Mouse (Mus musculus) neural tube, embryonic 15.5 days (tissue): ENCODE data around the gene Orai3. TPM values are rescaled to one million over a fixed set of nuclear protein-coding genes. Genes with fewer than 3 reads are reported as not detected.

Experiments
- ATAC-seq: fragments of 200-750 bp; cut with Nextera tagmentation; 2 replicates; pipeline ENCODE4 v1.8.0; 2017; ENCODE audit warnings: mild to moderate bottlenecking, moderate TSS enrichment, moderate library complexity; ENCODE audit not compliant: low FRiP score
- H3K27ac ChIP-seq: fragments of 300-500 bp; sonication (generic); replicated peaks from 2 replicates; pipeline ENCODE4 v1.5.1; 2015; ENCODE audit warnings: mild to moderate bottlenecking, inconsistent platforms
- H3K27me3 ChIP-seq: fragments of 300-500 bp; sonication (generic); replicated peaks from 2 replicates; pipeline ENCODE4 v1.6.1; 2015; ENCODE audit warnings: inconsistent platforms
- H3K36me3 ChIP-seq: fragments of 300-500 bp; sonication (generic); 2 replicates; pipeline ENCODE4 v1.6.1; 2015; ENCODE audit warnings: inconsistent platforms
- H3K4me1 ChIP-seq: fragments of 300-500 bp; sonication (generic); 2 replicates; pipeline ENCODE4 v1.6.1; 2015; ENCODE audit warnings: inconsistent platforms
- H3K4me2 ChIP-seq: fragments of 300-500 bp; sonication (generic); 2 replicates; pipeline ENCODE4 v1.6.1; 2015; ENCODE audit warnings: inconsistent platforms, mild to moderate bottlenecking, moderate library complexity
- H3K4me3 ChIP-seq: fragments of 300-500 bp; sonication (generic); replicated peaks from 2 replicates; pipeline ENCODE4 v1.5.1; 2015; ENCODE audit warnings: mild to moderate bottlenecking, inconsistent platforms
- H3K9ac ChIP-seq: fragments of 300-500 bp; sonication (generic); replicated peaks from 2 replicates; pipeline ENCODE4 v1.6.1; 2015; ENCODE audit warnings: mild to moderate bottlenecking, inconsistent platforms
- H3K9me3 ChIP-seq: fragments of 300-500 bp; sonication (generic); replicated peaks from 2 replicates; pipeline ENCODE4 v1.6.1; 2016; ENCODE audit warnings: inconsistent platforms
- WGBS: fragments of 180-500 bp; shearing (Covaris S2); methylation state at CpG from one replicate; pipeline ENCODE4 v1.1.7; 2015; ENCODE audit warnings: mixed read lengths; 5-methylcytosine and 5-hydroxymethylcytosine counted together
- polyA plus RNA-seq: library from polyadenylated mRNA; unstranded; fragments of >200 nt; fragmentation: Nextera tagmentation; extraction: Ambion mirVana; gene quantifications from 2 replicates; pipeline ENCODE4 v1.2.1, GENCODE M21; 2015

Gene Orai3
- polyA plus RNA-seq, 1 experiment from 2014 or later = 8.6 TPM

DNA sequence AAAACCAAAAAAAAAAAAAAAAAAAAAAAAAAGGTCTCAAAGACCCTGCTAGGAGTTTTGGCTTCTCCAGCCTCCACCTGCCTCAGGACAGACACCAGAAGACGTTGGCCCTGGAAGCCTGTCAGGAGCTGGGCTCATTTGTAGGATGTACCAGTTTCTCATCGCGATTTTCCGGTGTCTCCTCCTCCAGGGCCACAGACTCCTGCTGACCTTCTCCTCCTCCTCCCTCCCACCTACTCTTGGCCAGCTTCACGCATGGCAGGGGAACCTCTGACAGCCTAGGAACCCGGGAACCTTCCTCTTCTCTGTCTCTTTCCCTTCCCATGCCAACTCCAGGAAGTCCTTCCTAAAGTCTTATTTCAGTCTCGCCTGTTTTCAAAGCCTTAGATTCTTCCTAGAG is 47.4 kb downstream of the Orai3 start:
- Histone ChIP-seq H3K4me1 (peaks cover 19% of the 10 kb centered on the region), H3K4me2 (no peak overlapping the region), H3K9ac (no peak overlapping the region), H3K27ac (no peak overlapping the region), H3K9me3 (no peaks in the 10 kb centered on the region), H3K4me3 (no peak overlapping the region), H3K36me3 (peaks cover 45% of the 10 kb centered on the region), H3K27me3 (no peaks in the 10 kb centered on the region)
- no peak for ATAC-seq
- WGBS = 76% methylated on average over 7 of the region's 7 CpGs

DNA sequence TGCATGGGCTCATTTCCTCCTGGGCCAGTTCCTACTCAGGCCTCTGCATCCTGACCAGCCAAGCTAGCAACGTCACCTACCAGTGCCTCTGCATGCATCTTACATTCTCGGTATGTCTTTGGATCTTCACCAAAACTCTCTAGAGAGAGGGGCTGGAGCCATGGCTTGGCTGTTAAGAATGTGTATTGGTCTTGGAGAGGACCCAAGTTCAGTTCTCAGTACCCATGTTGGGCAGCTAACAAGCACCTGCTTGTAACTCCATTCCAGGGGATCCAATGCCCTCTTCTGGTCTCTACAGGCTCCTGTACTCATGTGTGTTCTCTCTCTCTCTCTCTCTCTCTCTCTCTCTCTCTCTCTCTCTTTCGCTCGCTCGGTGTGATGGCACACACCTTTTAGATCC is 48.2 kb downstream of the Orai3 start:
- Histone ChIP-seq H3K27ac (no peak overlapping the region), H3K27me3 (no peaks in the 10 kb centered on the region), H3K4me1 (peaks cover 27% of the 10 kb centered on the region), H3K4me2 (no peak overlapping the region), H3K4me3 (no peak overlapping the region), H3K36me3 (peaks cover 39% of the 10 kb centered on the region), H3K9ac (no peak overlapping the region), H3K9me3 (no peaks in the 10 kb centered on the region)
- 93% methylated on average over 5 of the region's 5 CpGs for WGBS
- ATAC-seq = no peak

DNA sequence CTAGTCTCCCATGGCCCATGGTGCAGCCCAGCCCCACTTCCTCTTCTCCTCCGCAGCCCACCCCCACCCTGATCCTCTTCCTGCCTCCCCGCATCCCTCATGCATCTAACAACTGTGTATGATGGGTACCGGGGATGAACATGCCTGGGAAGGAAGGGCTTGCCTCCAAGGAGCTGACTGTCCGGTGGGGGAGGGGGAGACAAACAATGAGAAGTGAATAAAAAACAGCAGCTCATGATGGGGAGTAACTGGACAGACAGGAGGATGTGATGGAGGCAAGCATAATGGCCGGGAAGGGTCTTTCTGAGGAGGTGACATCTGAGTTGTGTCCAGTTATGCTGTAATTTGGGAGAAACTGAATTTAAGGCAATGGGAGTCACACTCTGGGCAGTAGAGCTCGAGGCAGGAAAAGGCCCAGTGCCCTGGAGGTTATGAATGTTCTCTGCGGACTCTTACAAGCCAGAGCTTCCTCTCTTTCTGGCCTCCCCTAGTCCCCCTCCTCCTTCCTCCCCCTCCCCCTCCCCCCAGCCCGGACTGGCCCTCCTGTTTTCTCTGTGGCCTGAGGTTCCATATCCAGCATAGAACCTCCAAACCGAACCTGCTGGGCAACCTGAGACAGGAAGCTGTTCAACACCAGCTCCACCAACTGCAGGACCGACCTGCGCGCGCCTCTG is 51.4 kb downstream of the Orai3 start:
- 76% methylated on average over 13 of the region's 13 CpGs for WGBS
- Histone ChIP-seq H3K4me1 (peaks cover 44% of the 10 kb centered on the region), H3K9ac (no peak overlapping the region), H3K4me3 (no peak overlapping the region), H3K9me3 (no peaks in the 10 kb centered on the region), H3K4me2 (no peak overlapping the region), H3K27me3 (no peaks in the 10 kb centered on the region), H3K27ac (no peak overlapping the region), H3K36me3 (peaks cover 11% of the 10 kb centered on the region)
- no peak for ATAC-seq

DNA sequence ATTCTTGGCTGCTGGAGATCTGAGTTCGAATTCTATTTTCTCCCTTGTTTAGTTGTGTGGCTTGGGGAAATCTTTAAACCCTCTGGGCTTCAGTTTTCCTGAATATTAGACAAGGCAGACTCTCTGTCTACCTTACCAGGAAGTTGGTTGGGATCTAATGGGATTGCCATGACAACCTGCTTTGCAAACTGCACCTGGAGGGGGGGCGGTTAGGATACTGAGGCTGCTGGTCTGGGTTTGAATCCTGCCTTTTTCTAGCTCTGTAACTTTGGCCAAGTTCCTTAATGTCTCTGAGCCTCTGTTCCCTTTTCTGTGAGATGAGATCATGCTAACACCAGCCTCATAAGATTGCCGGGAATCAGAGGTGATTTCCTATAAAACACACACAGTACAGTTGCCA is 52.9 kb downstream of the Orai3 start:
- 91% methylated on average over 3 of the region's 3 CpGs for WGBS
- no peak for ATAC-seq
- no peak overlapping the region for H3K9ac ChIP-seq
- no peaks in the 10 kb centered on the region for H3K9me3 ChIP-seq
- H3K4me2 ChIP-seq = peak overlapping the region; percentile 77
- peaks cover 44% of the 10 kb centered on the region for H3K4me1 ChIP-seq
- no peaks in the 10 kb centered on the region for H3K27me3 ChIP-seq
- H3K4me3 ChIP-seq = no peak overlapping the region
- H3K27ac ChIP-seq = no peak overlapping the region
- H3K36me3 ChIP-seq = peaks cover 10% of the 10 kb centered on the region

DNA sequence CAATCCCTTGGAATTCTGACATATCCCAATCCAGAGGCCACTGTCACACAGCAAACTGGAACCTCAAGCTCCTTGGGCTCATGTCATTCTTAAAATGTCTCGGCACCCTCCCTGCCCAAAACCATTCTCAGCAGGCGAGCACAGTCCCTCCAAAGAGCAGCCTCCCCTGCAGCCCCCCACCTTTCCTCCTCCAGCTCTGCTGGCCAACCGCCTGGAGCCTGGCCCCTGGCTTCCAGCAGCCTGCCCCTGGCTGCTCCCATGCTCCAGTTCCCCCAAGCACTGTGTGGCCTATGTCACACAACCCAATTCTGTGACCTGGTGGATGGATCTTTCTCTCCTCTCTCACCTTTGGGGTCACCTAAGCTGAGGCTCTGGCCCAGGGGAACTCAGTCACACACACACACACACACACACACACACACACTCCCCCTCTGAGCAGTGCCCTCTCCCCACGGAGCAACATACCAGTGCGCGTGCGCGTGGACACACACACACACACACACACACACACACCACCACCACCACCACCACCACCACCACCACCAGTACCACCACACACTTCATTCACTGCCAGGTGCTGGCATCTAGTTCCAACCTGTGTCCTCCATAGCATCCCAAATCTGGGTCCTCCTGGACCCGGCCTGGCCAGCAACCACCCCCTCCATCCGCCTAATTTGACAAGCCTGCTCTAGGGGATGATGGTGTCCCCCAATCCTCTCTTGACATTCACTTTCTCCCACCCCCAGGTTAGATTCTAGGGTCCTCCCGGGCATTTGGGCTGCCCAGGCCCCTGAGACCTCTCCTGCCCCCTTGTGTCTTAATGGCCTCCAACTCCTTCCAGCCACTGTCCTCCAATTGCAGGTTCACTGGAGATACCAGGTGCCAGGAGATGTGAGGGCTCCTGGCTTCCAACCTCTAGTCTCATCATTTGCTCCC is 53.9 kb downstream of the Orai3 start:
- Histone ChIP-seq H3K9ac (peak overlapping the region; percentile 96), H3K4me3 (peak overlapping the region; percentile 73), H3K27ac (peak overlapping the region; percentile 95), H3K4me2 (peak overlapping the region; percentile 77), H3K4me1 (peaks cover 40% of the 10 kb centered on the region), H3K27me3 (no peaks in the 10 kb centered on the region), H3K9me3 (no peaks in the 10 kb centered on the region), H3K36me3 (0 out of 2 replicates have a peak, but pooled peaks cover 2% of the 10 kb centered on the region)
- WGBS = 52% methylated on average over 11 of the region's 11 CpGs
- ATAC-seq = peak; percentile 64

DNA sequence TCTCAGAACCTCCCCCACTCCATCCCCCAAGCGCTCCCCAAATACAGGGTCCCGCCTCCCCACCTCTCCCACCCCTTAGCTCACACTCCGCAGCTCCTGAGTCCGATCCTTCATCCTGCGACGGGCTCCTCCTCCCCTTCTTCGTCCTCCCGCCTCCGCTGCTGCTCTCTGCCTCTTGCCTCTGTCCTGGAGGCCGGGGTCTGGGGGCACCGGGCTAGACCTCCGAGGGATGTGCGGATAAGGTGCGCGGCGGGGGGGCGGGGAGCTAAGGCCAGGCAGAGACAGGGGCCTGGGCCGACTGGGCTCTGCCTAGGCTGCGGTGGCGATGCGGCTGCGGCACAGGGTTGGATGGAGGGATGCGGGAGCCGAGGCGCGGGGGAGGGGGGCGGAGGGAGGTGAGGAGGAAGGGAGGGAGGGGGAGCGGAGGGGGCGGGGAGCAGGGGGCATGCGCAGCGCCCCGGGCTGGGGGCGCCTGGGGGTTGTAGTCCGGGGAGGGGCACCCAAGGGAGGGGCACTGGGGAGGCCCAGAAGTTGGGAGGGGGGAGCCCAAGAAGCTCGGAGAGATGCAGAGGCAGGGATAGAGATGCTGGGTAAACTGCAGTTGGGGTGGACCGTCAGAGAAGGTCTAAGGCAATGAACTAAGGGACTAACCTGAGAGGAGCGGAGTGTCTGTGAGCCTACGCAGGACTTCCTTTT is 54.7 kb downstream of the Orai3 start, which contains the start of the genes Stx4a and Stx1b:
TSS of gene Stx4a (plus strand) at position 119 of the 696 bp plus-strand sequence.
TSS of gene Stx1b (minus strand) at position 374 of the 696 bp plus-strand sequence.
- Histone ChIP-seq H3K36me3 (0 out of 2 replicates have a peak, but pooled peaks cover 2% of the 10 kb centered on the region), H3K4me3 (peak within 1 kb of the TSS; percentile 73), H3K9me3 (no peaks in the 10 kb centered on the region), H3K27me3 (no peaks in the 10 kb centered on the region), H3K4me1 (peaks cover 40% of the 10 kb centered on the region), H3K4me2 (peak within 1 kb of the TSS; percentile 77), H3K9ac (peak within 1 kb of the TSS; percentile 96), H3K27ac (peak within 1 kb of the TSS; percentile 95)
- ATAC-seq = peak; percentile 91
- WGBS = 2% methylated on average over 34 of the region's 38 CpGs

Other genes with a start within 250 kb of the Orai3 start
- gene Tmem265, start 208.4 kb upstream of the Orai3 start, polyA plus RNA-seq = 6.9 and 7.3 TPM in 2 replicates
- gene Phkg2, start 196.5 kb upstream of the Orai3 start, polyA plus RNA-seq = 57.4 and 60.6 TPM in 2 replicates
- 7.1 and 7.4 TPM in 2 replicates for gene Ccdc189, start 181.2 kb upstream of the Orai3 start, polyA plus RNA-seq
- gene Rnf40, start 181.0 kb upstream of the Orai3 start, polyA plus RNA-seq = 37.9 and 38.5 TPM in 2 replicates
- 14.5 and 15.8 TPM in 2 replicates for gene Zfp629, start 154.0 kb upstream of the Orai3 start, polyA plus RNA-seq
- gene Bcl7c, start 60.9 kb upstream of the Orai3 start, polyA plus RNA-seq = 49.5 and 62.9 TPM in 2 replicates
- 3.6 and 6.2 TPM in 2 replicates for gene Ctf1, start 57.1 kb upstream of the Orai3 start, polyA plus RNA-seq
- 0.09 and 0.13 TPM in 2 replicates for gene Ctf2, start 37.6 kb upstream of the Orai3 start, polyA plus RNA-seq
- gene Fbxl19, start 25.3 kb upstream of the Orai3 start, polyA plus RNA-seq = 6.9 and 8.7 TPM in 2 replicates
- 17.8 and 19.5 TPM in 2 replicates for gene Setd1a, start 6.9 kb downstream of the Orai3 start, polyA plus RNA-seq
- gene Gm49388, start 15.8 kb downstream of the Orai3 start, polyA plus RNA-seq = not detected in 2 replicates
- gene Hsd3b7, start 30.8 kb downstream of the Orai3 start, polyA plus RNA-seq = 9.8 and 11.6 TPM in 2 replicates
- gene Stx4a, start 54.5 kb downstream of the Orai3 start, polyA plus RNA-seq = 20.2 and 25.4 TPM in 2 replicates
- 66.0 and 70.8 TPM in 2 replicates for gene Stx1b, start 54.7 kb downstream of the Orai3 start, polyA plus RNA-seq
- gene Zfp646, start 106.4 kb downstream of the Orai3 start, polyA plus RNA-seq = 7.0 and 8.6 TPM in 2 replicates
- 28.9 and 30.4 TPM in 2 replicates for gene Zfp668, start 107.0 kb downstream of the Orai3 start, polyA plus RNA-seq
- 1.1 and 1.2 TPM in 2 replicates for gene Prss53, start 121.2 kb downstream of the Orai3 start, polyA plus RNA-seq
- not detected in 2 replicates for gene Gm21974, start 125.6 kb downstream of the Orai3 start, polyA plus RNA-seq
- 86.2 and 96.0 TPM in 2 replicates for gene Vkorc1, start 125.8 kb downstream of the Orai3 start, polyA plus RNA-seq
- 58.2 and 66.7 TPM in 2 replicates for gene Bckdk, start 134.3 kb downstream of the Orai3 start, polyA plus RNA-seq
- 41.3 and 46.1 TPM in 2 replicates for gene Kat8, start 142.7 kb downstream of the Orai3 start, polyA plus RNA-seq
- gene Prss8, start 160.3 kb downstream of the Orai3 start, polyA plus RNA-seq = 0.40 and 5.1 TPM in 2 replicates
- gene Prss36, start 176.9 kb downstream of the Orai3 start, polyA plus RNA-seq = 13.9 and 16.2 TPM in 2 replicates
- 357 and 362 TPM in 2 replicates for gene Fus, start 197.6 kb downstream of the Orai3 start, polyA plus RNA-seq
- 8.0 and 46.9 TPM in 2 replicates for gene Pycard, start 224.1 kb downstream of the Orai3 start, polyA plus RNA-seq
- 0.31 and 0.40 TPM in 2 replicates for gene Trim72, start 234.1 kb downstream of the Orai3 start, polyA plus RNA-seq